Comparison of ENCODE assay signal across 20 mouse cellular contexts in the genomic region with DNA sequence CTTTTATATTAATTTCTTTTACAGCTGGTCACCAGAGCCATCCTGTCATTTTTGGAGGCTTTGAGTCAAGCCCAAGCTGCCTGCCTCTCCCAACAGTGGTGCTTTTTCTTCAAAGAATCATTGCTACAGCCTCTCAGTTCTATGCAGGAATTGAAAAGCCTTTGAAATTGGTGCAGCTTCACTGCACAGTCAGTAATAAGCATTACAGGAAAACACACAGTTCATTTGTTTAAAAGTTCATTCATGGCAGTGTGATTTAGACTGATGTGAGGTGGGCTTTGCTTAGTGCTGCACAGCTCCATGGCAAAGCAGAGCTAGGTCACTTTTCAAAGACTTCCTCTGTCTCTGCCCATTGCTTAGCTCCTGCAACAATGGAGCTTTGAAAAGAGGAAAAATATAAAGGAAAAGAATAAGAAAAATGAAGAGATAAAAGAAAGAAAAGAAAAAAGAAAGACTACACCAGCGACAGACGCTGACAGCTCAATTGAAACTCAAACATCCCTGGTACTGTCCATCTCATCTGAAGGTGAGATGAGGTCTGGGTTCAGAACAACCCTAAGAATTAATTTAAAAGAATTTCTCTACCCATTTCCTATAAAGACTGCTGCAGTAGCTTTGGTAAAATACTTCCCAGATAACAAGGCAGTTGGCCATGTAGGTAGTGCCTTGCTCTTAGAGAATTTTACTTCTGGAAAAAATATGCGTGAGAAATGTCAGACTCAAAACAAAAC.
DNase-seq lines count a peak whose midpoint lies in the region; ATAC-seq and TF ChIP-seq lines count a peak whose summit lies in the region.
"Had no signal": no experiment of that assay in that cellular context is flagged by ENCODE, and none has a peak within 500 bp of the region (broad histone marks: within the 10 kb centered on the region; RNA-seq: fewer than 3 reads in every experiment).

No protein-coding gene starts in this region.

- no peaks in the 10 kb centered on the region for H3K9me3 ChIP-seq in hindbrain, embryonic 12.5 days (replicated peaks)
- no peaks in the 10 kb centered on the region for H3K9me3 ChIP-seq in midbrain, embryonic 15.5 days
- H3K9me3 ChIP-seq in heart, embryonic 10.5 days, result no peaks in the 10 kb centered on the region
- no peaks in the 10 kb centered on the region for H3K9me3 ChIP-seq in intestine, postnatal 0 days (ENCODE audit: control insufficient read depth)
- H3K9me3 ChIP-seq: G1E had no signal

- no peaks in the 10 kb centered on the region for H3K36me3 ChIP-seq in hindbrain, embryonic 12.5 days
- H3K36me3 ChIP-seq in midbrain, embryonic 15.5 days (replicated peaks), result no peaks in the 10 kb centered on the region
- no peaks in the 10 kb centered on the region for H3K36me3 ChIP-seq in heart, embryonic 10.5 days
- no peaks in the 10 kb centered on the region for H3K36me3 ChIP-seq in intestine, postnatal 0 days (ENCODE audit: control insufficient read depth, insufficient read depth)
- H3K36me3 ChIP-seq: G1E had no signal

- H3K27ac ChIP-seq in hindbrain, embryonic 12.5 days, result no peak overlapping the region
- H3K27ac ChIP-seq in midbrain, embryonic 15.5 days, result no peak overlapping the region
- no peak overlapping the region for H3K27ac ChIP-seq in heart, embryonic 10.5 days
- H3K27ac ChIP-seq in intestine, postnatal 0 days (ENCODE audit: low read depth, low read length), result no peak overlapping the region
- H3K27ac ChIP-seq: gastrocnemius, adult 2 months; layer of hippocampus, adult 2 months had no signal

- intact Hi-C loops in left cerebral cortex, postnatal 25 days (cut with DNase I), result no loop called here

- ATAC-seq in hindbrain, embryonic 12.5 days (ENCODE audit: low FRiP score), result peak; percentile 90
- peak; percentile 94 for ATAC-seq in midbrain, embryonic 15.5 days (replicated peaks)
- ATAC-seq in intestine, postnatal 0 days, result no peak

- peak; percentile 33 for DNase-seq in Muller cell, postnatal 12 days (ENCODE audit: inconsistent ontology term)
- DNase-seq in embryo, embryonic 11 days, result peak; percentile 39
- no peak for DNase-seq in heart, embryonic 10.5 days (ENCODE audit: low spot score)
- no peak for DNase-seq in left cerebral cortex, postnatal 25 days (ENCODE audit: low spot score in 2 of 2)
- DNase-seq in cerebellum, postnatal 25 days, result no peak
- DNase-seq: adrenal gland, postnatal 14 days; cerebellum, postnatal 14 days; gastrocnemius, adult 2 months; heart, postnatal 36 days; kidney, adult 8-10 months; liver; lung, embryonic 14.5 days; thymus, adult 2 months had no signal

- no peaks in the 10 kb centered on the region for H3K27me3 ChIP-seq in hindbrain, embryonic 12.5 days
- H3K27me3 ChIP-seq in midbrain, embryonic 15.5 days (replicated peaks), result no peaks in the 10 kb centered on the region
- no peaks in the 10 kb centered on the region for H3K27me3 ChIP-seq in heart, embryonic 10.5 days (ENCODE audit: insufficient read depth, poor library complexity, severe bottlenecking)
- H3K27me3 ChIP-seq in intestine, postnatal 0 days (replicated peaks; ENCODE audit: control insufficient read depth, insufficient read depth, low read length), result no peaks in the 10 kb centered on the region
- H3K27me3 ChIP-seq: megakaryocyte, embryonic 14.5 days had no signal

- no peak overlapping the region for H3K4me2 ChIP-seq in hindbrain, embryonic 12.5 days (replicated peaks)
- H3K4me2 ChIP-seq in midbrain, embryonic 15.5 days, result no peak overlapping the region
- H3K4me2 ChIP-seq in intestine, postnatal 0 days (replicated peaks; ENCODE audit: low read depth), result no peak overlapping the region
- H3K4me2 ChIP-seq: lung, embryonic 14.5 days had no signal

- H3K4me3 ChIP-seq in hindbrain, embryonic 12.5 days, result no peak overlapping the region
- H3K4me3 ChIP-seq in midbrain, embryonic 15.5 days, result no peak overlapping the region
- no peak overlapping the region for H3K4me3 ChIP-seq in heart, embryonic 10.5 days
- no peak overlapping the region for H3K4me3 ChIP-seq in intestine, postnatal 0 days (ENCODE audit: low read depth, low read length)
- H3K4me3 ChIP-seq: erythroblast, embryonic 14.5 days; gastrocnemius, adult 2 months; layer of hippocampus, adult 2 months; megakaryocyte, embryonic 14.5 days had no signal

- 48% methylated on average over 3 of the region's 3 CpGs for WGBS in hindbrain, embryonic 12.5 days
- 33% methylated on average over 3 of the region's 3 CpGs for WGBS in midbrain, embryonic 15.5 days
- WGBS in heart, embryonic 10.5 days, result 85% methylated on average over 3 of the region's 3 CpGs
- WGBS in intestine, postnatal 0 days, result 79% methylated on average over 3 of the region's 3 CpGs

- TF ChIP-seq CTCF in intestine, postnatal 0 days (IDR thresholded peaks at IDR 0.05; ENCODE audit: low read depth), result no peak

- H3K4me1 ChIP-seq in hindbrain, embryonic 12.5 days, result no peaks in the 10 kb centered on the region
- H3K4me1 ChIP-seq in midbrain, embryonic 15.5 days, result 0 out of 2 replicates have a peak, but pooled peaks cover 5% of the 10 kb centered on the region
- H3K4me1 ChIP-seq in heart, embryonic 10.5 days, result no peaks in the 10 kb centered on the region
- no peaks in the 10 kb centered on the region for H3K4me1 ChIP-seq in intestine, postnatal 0 days (replicated peaks; ENCODE audit: control insufficient read depth, insufficient read depth, low read length)
- H3K4me1 ChIP-seq: megakaryocyte, embryonic 14.5 days had no signal

- H3K9ac ChIP-seq in hindbrain, embryonic 12.5 days, result no peak overlapping the region
- no peak overlapping the region for H3K9ac ChIP-seq in midbrain, embryonic 15.5 days
- no peak overlapping the region for H3K9ac ChIP-seq in intestine, postnatal 0 days (ENCODE audit: low read depth, low read length)
- H3K9ac ChIP-seq: lung, embryonic 14.5 days had no signal

Comparison
In these comparisons a context has a peak if more than half of its experiments do, and no peak if none do; other contexts are left out.
1. DNase-seq: peak in Muller cell, postnatal 12 days (single experiment) and embryo, embryonic 11 days (single experiment); none in heart, embryonic 10.5 days (single experiment), left cerebral cortex, postnatal 25 days (0 of 2) and cerebellum, postnatal 25 days (0 of 2).